Mouse (Mus musculus) megakaryocyte, embryonic 14.5 days (primary cell): ENCODE results near the gene Esp22. TPM values are rescaled to one million over a fixed set of nuclear protein-coding genes. Genes with fewer than 3 reads are reported as not detected.
"Not testable (repeated sequence)": the region's sequence is repeated elsewhere in the genome, so short reads cannot be mapped to it uniquely, and the experiment has no call there.

ENCODE experiments used
- H3K27me3 ChIP-seq: replicated peaks from 2 replicates; pipeline ENCODE3; 2012; ENCODE audit warnings: inconsistent platforms
- H3K36me3 ChIP-seq: replicated peaks from 2 replicates; pipeline ENCODE3; 2012; ENCODE audit warnings: low read length, inconsistent platforms, mixed read lengths
- H3K4me1 ChIP-seq: 2 replicates; pipeline ENCODE4 v1.6.1; 2012; ENCODE audit warnings: inconsistent platforms
- H3K4me3 ChIP-seq: replicated peaks from 2 replicates; pipeline ENCODE3; 2012; ENCODE audit warnings: moderate library complexity, mild to moderate bottlenecking, inconsistent platforms
- H3K9me3 ChIP-seq: 2 replicates; pipeline ENCODE4 v1.6.1; 2012; ENCODE audit warnings: inconsistent platforms
- FLI1 ChIP-seq: IDR thresholded peaks from 2 replicates; pipeline ENCODE4 v1.6.1; 2012; ENCODE audit warnings: low read length, inconsistent platforms, mixed read lengths
- GATA1 ChIP-seq: IDR thresholded peaks from 3 replicates; pipeline ENCODE4 v1.6.1; 2012; ENCODE audit warnings: mixed read lengths, low read length, inconsistent platforms, borderline replicate concordance
- polyA plus RNA-seq: library from polyadenylated mRNA; stranded (reverse); fragments of >175 nt; gene quantifications from 2 replicates; pipeline ENCODE4 v1.2.3, GENCODE M21; 2012; ENCODE audit warnings: low replicate concordance; ENCODE audit not compliant: insufficient read depth

Esp22 gene
- not detected in 2 replicates for polyA plus RNA-seq

GRCm38 (mm10) chr17:39095034-39095433 lies at the start of gene Esp22:
Gene Esp22, plus strand, starts transcription at chr17:39095334.
- H3K9me3 ChIP-seq, result no peaks in the 10 kb centered on the region
- H3K4me1 ChIP-seq, result no peaks in the 10 kb centered on the region
- no peak for TF ChIP-seq FLI1
- TF ChIP-seq GATA1, result no peak
- H3K4me3 ChIP-seq, result no peak within 1 kb of the TSS
- no peaks in the 10 kb centered on the region for H3K36me3 ChIP-seq
- H3K27me3 ChIP-seq, result no peaks in the 10 kb centered on the region

GRCm38 (mm10) chr17:39063641-39064040 lies 31.5 kb upstream of the Esp22 start:
- Histone ChIP-seq H3K27me3 (no peaks in the 10 kb centered on the region), H3K4me3 (no peak overlapping the region), H3K36me3 (no peaks in the 10 kb centered on the region), H3K9me3 (peaks cover 8% of the 10 kb centered on the region), H3K4me1 (no peaks in the 10 kb centered on the region)
- no peak for TF ChIP-seq GATA1
- TF ChIP-seq FLI1, result no peak

GRCm38 (mm10) chr17:39076937-39077336 lies 18.2 kb upstream of the Esp22 start, which contains the start of gene Esp23:
Gene Esp23, minus strand, starts transcription at chr17:39077037.
- H3K36me3 ChIP-seq, result no peaks in the 10 kb centered on the region
- no peaks in the 10 kb centered on the region for H3K27me3 ChIP-seq
- H3K4me3 ChIP-seq, result no peak within 1 kb of the TSS
- TF ChIP-seq GATA1, result no peak
- no peak for TF ChIP-seq FLI1
- peaks cover 5% of the 10 kb centered on the region for H3K9me3 ChIP-seq
- no peaks in the 10 kb centered on the region for H3K4me1 ChIP-seq

- not testable (repeated sequence) for H3K4me3 ChIP-seq, H3K36me3 ChIP-seq, H3K4me1 ChIP-seq
Measured at GRCm38 (mm10) chr17:39107126-39107525, 12.0 kb downstream of the Esp22 start.

GRCm38 (mm10) chr17:39129156-39129555 lies 34.0 kb downstream of the Esp22 start:
- H3K36me3 ChIP-seq, H3K4me1 ChIP-seq, H3K4me3 ChIP-seq, H3K27me3 ChIP-seq: not testable (repeated sequence)
- peaks cover 12% of the 10 kb centered on the region; the same call in 1 of the 2 replicates for H3K9me3 ChIP-seq

More at GRCm38 (mm10) chr17:39107126-39107525, 12.0 kb downstream of the Esp22 start:
- not testable (repeated sequence) for H3K27me3 ChIP-seq
- H3K9me3 ChIP-seq, result peaks cover 20% of the 10 kb centered on the region

Other genes with a start within 250 kb of the Esp22 start
- not detected in 2 replicates for gene Esp24, start 58.6 kb upstream of the Esp22 start, polyA plus RNA-seq
- gene Gm21903, start 52.0 kb upstream of the Esp22 start, polyA plus RNA-seq, result not detected in 2 replicates
- not detected in 2 replicates for gene Esp23, start 18.3 kb upstream of the Esp22 start, polyA plus RNA-seq